Mouse (Mus musculus) hematopoietic stem cell, adult 5-6 weeks (primary cell): ENCODE data around the gene Slc25a23. TPM values are rescaled to one million over a fixed set of nuclear protein-coding genes. Genes with fewer than 3 reads are reported as not detected.

Source experiments
- ATAC-seq, 2 experiments: fragments of 125-278 bp in 1 of 2; replicated peaks in 1 of 2; 2 replicates each; pipeline ENCODE4 v1.8.0; 2016 to 2017; ENCODE audit warnings: inconsistent platforms in 2 of 2, mild to moderate bottlenecking in 2 of 2, moderate number of reproducible peaks in 2 of 2, low read depth in 1 of 2, moderate TSS enrichment in 1 of 2; ENCODE audit not compliant: low FRiP score in 2 of 2, poor library complexity in 2 of 2, severe bottlenecking in 2 of 2, insufficient read depth in 1 of 2, low TSS enrichment in 1 of 2
- total RNA-seq: library from RNA; stranded (forward); fragments of 172-1452, 232-1000 nt; gene quantifications from 2 replicates; pipeline ENCODE4 v1.2.3, GENCODE M21; 2017

Slc25a23 gene
- total RNA-seq, 1 experiment from 2014 or later, result 5.1 TPM

DNA sequence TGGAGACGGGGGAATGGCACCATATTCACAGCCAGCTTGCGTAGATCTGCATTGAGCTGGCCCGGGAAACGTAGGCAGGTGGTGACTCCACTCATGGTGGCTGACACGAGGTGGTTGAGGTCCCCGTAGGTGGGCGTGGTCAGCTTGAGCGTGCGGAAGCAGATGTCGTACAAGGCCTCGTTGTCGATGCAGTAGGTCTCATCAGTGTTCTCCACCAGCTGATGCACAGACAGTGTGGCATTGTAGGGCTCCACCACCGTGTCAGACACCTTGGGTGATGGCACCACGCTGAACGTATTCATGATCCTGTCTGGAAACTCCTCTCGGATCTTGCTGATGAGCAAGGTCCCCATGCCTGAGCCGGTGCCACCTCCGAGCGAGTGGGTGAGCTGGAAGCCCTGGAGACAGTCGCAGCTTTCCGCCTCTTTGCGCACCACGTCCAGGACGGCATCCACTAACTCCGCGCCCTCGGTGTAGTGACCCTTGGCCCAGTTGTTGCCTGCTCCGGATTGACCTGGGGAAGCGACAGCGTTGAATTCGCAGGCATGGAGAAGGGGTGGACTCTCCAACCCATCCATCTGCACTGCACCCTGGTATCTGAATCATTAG is 21.7 kb upstream of the Slc25a23 start:
- no peak for ATAC-seq

DNA sequence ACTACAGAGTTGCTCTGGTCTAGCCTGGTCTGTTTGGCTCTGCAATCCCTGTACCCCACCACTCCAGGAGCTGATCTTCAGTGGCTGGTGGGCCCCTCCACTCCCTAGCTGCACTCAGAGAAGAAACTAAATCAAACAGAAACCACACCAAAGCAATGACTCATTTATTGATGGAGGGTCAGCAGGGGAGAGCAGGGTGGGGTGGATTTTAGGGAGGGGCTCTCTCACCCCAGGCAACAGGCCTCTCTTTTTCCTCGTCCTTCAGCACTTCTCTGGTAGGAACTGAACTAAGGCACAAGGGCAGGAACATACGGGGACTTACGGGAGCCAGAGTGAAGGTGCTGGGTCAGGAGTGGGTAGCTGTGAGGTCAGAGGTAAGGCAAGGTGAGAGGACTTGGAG is 20.3 kb upstream of the Slc25a23 start:
- ATAC-seq, result no peak

DNA sequence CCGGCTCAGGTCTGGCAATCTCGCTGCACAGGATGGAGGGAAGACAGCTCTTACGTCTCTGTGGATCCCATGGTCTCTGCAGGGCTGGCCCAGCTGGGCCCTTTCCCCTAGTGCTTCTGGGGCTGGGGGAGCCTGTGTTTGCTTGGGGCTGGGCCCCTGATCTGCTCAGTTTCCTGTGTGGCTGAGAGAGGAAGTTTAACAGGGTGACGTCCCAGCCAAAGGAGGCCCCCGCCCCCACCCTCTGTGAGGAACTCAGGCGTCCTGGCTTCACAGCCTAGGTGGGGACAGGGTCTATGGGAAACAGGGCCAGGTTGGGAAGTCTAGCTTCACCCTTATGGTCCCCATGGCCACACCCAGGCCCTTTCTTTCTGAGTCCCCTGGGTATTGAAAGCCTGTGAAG is 18.7 kb upstream of the Slc25a23 start, which contains the start of gene Dennd1c:
Dennd1c (minus strand) TSS at position 179 of the 400 bp plus-strand sequence.
- peak; percentile 94 to 97 for ATAC-seq

DNA sequence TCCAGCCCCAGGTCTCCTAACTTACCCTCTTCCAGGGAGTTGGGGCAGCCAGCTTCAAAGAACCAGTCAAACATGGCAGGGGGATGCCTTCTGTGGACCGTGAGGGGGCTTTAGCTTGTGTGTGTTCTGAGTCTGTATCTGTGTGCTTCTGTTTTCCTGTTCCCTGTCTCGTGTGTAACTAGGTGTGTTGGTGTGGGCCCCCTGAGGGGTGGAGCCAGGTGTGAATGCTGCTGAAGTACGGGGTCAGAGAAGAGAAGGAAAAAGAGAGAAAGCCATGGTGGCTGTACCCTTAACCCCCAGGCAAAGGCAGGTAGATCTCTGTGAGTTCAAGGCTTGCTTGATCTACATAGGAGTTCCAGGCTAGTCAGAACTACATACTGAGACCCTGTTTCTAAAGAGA is 17.3 kb upstream of the Slc25a23 start:
- ATAC-seq, result no peak

DNA sequence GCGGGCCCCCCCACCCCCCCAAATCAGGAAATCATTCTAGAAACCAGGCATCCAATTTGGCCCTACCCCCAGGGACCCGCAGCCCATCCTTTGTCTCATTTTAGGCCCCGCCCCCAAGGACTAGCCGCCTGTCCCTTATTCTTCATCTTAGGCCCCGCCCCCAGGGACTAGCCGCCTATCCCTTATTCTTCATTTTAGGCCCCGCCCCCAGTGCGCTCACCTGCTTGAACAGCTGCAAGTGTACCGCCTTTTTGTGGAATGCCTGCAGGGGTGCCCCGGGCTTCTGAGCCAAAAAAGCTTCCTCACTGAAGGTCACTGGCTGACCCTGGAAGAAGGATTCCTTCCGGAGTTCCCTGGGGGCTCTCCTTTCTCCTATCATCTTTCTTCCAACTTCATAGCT is 11.0 kb upstream of the Slc25a23 start:
- no peak for ATAC-seq

DNA sequence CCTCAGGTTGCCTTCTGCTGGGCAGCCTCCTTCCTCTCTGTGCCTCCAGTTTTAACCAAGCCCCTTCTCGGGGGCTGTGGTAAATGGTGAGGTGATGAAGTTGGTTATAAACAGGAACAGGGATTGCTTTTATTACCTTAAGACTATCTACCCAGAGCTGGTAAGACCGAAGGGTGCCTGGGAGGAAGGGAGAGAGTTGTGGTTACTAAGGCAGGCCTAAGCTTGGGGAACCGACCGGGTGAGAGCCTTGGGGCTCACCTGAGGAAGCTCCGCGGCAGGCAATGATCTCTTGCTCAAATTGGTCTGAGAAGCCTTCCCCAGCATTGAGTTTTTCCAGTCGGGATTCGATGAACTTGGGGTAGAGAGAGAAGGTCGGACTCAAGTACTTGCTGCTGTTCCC is 10.6 kb upstream of the Slc25a23 start:
- no peak for ATAC-seq

DNA sequence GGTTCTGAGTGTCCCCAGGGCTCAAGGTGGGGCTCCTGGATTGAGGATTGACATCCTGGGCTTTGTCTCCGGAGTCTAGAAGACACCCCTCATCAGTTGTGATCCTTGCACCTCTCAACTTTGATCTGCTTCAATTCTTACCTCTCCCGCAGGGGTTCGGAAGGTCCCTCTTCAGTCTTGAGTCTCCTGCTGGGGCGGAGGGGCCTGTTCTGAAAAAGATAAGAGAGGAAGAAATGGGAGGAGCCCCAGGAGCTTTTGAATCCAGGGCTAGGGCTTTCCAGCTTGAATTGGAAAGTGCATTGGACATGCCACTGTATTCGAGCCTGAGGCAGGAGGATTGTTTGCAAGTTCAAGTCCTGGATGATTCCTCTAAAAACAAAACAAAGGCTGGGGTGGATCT is 7.2 kb upstream of the Slc25a23 start:
- ATAC-seq, result no peak

DNA sequence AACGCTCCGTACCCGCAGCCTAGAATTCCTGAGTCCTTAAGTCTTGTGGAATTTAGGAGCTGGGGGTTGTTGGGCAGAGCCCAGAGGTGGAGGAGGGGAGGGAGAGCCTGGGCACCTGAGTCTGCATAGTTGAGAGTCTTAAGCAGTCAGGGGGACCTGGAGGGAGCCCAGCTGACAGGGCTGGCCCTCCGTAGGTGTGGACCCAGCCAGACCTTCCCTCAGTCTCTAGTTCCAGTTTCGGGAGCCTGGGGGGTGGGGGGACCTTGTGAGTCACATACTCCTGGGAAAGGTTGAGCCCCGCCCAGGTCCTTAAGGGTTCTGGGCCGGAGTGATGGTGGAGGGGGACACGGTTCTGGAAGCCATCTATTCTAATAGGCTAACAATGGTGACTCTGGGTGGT is 3.4 kb upstream of the Slc25a23 start:
- ATAC-seq, result no peak

DNA sequence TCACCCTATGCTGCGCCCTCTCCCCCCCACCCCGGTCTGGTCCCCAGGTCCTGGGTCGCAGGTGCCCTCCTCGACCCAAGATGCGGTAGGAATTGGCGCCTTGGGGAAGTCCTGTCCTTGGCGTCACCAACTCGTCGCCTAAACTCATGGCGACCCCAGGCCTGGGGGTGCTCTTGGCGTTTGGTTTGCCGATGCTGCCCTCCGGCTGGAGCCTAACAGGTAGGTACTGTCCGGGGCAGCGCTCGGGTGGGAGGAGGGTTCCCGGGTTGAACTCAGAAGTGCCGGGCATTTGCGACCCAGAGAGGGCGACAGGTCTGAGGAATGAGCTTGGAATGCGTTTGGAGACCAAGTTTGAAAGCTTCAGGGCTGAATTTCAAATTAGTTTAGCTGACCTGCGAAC is 2.9 kb upstream of the Slc25a23 start:
- no peak for ATAC-seq

DNA sequence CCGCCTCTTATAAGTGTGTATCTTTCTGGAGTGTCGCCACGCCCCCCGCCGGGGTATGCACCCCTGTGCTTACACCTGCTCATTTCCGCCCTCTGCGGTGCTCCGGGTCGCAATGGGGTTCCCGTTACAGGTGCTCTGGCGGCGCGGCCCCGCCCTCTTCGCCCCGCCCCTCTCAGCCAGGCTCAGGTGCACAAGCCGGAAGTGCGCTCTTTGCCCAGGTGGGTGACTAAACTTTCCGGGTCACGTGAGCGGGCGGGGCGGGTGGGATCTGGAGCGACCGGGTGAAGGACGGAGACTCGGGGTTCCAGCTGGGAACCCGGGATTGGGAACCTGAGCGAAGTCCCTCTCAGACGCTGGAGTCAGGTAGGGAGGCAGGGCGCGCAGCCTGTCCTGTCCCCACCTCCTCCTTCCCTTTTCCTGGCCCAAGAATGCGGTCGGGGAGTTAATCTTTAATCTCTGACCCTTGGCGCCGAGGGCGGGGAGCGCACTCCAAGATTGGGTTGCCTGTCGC is 2.4 kb upstream of the Slc25a23 start:
- ATAC-seq, result no peak

DNA sequence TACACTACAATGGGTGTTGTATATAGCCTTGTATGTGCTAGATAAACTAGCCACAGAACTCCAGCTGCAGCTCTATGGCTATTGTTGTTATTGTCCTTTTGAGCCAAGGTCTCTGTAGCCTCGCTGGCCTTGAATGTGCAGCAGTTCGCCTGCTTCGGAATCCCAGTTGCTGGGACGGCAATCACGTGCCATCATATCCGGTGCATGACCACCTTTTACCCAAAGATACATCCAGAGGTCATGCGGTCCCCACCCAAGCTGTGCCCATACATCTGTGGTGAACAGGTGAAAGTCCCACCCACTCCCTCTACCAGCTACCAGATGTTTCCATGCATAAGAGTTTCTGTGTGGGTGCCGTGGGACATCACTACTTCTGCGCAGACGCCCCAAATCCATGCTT is 1.4 kb upstream of the Slc25a23 start:
- no peak for ATAC-seq

DNA sequence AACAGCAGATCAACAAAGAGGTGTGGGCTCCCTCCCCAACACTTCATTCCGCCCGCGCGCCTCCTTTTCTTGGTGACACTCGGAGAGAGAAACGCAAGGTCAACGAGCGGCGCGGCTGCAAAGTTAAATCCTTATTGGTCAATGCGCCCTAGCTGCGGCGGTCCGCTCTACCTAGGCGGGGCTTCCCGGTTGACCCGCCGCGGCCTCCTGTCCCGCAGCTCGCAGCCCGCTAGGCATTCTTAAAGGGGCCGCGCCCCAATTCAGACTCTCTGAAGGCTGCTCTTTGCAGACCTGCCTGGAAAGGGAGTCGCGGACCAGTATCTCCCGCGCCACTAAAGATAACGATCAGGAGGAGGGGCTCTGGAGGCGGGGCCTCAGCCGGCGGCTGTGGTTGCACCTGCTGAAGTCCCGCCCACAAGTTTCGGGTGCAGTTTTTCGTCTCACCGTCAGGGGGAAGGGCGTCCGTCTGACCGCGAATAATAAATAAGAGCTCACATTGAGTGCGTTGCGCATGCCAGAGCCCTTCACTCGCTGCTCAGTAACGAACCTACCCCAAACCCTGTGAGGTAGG is 653 bp upstream of the Slc25a23 start:
- peak; percentile 83 to 87 for ATAC-seq

DNA sequence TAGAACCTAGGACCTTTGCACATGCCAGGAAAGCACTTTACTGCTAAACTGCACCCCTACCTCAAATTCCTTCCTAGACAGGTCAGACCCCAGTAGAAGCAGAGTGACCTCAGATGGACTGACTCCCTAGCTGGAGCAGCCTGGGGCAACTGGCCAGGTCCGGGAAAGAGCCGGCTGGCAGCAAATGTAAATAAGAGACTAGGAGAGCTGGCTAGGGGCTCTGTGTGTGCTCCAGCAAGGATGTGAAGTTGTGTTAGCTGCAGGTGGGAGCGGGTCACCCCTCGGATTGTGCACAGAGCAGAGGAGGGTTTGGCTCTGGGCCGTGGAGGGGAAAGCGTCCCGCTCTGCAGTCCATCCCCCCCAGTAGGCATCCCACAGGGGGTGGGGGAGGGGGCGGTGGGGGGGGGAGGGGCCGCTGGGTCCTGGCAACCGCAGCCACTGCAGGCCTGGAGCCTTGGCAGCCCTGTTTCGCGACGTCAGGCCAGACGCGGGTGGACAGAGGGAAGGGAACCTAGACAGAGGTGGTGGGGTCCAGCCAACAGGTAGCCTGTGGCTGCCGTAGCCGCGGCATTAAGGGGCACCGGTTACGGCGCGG is 675 bp downstream of the Slc25a23 start, which contains the start of gene Crb3:
Crb3 (plus strand) TSS at position 215 of the 595 bp plus-strand sequence.
- ATAC-seq, result no peak

DNA sequence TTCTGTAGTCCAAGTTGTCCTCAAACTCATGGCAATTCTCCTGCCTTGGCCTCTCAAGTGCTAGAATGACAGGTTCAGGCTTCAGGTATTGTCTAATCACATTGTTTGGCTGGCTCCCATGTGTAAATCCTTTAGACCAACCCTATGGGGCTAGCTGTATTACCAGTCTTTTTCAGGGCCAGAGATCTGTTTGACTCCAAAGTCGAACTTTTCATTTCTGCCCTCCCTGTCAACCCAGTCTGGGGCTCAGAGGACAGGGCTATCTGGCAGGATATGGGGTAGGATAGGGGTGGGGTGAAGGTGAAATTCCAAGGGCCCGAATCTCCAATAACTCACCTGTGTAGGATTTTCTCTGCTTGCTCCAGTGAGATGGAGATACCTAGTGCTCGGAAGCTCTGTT is 3.4 kb downstream of the Slc25a23 start:
- no peak for ATAC-seq

DNA sequence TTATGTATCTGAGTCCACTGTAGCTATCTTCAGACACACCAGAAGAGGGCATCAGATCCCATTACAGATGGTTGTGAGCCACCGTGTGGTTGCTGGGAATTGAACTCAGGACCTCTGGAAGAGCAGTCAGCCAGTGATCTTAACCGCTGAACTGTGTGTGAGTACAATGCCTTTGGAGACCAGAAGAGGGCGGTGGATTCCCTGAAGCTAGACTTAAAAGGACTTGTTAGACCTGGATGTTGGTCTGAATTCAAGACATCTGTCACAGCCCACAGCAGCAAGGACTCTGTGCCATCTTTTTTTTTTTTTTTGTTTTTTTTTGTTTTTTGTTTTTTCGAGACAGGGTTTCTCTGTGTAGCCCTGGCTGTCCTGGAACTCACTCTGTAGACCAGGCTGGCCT is 8.0 kb downstream of the Slc25a23 start:
- ATAC-seq, result peak in 1 of 2 experiments; percentile 63; a peak in 2 of 4 replicates

DNA sequence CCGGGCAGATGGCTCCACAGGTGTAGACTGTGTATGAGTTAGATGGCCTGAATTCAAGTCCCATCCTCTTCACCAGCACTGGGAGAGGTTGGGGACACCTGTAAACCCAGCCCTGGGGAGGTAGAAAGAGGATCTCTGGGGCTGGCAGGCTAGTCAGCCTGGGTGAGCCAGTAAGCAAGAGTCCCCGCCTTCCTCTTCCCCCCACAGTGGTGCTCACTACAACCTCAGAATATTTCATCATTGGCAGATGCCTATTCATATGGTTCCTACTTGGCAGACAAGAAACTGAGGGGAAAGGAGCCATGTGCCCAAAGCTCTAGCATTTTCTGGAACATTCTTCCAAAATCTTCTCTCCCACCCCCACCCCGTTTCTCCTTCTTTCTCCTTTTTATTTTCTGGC is 10.8 kb downstream of the Slc25a23 start:
- ATAC-seq, result no peak; a peak in 2 of 4 replicates

DNA sequence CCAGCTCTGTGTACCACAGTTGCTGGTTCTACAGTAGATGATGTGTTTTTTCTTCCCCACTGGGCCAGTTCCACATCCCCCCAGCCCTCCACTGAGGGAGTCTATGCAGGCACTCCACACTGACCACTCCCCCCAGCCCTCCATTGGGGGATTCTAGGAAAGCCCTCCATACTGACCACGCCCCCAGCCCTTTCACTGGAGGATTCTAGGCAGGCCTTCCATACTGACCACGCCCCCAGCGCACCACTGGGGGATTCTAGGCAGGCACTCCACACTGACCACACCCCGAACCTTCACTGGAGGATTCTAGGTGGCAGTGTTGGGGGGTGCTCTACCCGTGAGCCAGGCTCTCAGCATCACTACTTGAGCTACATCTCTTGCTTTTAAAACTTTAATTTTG is 12.3 kb downstream of the Slc25a23 start:
- no peak for ATAC-seq

DNA sequence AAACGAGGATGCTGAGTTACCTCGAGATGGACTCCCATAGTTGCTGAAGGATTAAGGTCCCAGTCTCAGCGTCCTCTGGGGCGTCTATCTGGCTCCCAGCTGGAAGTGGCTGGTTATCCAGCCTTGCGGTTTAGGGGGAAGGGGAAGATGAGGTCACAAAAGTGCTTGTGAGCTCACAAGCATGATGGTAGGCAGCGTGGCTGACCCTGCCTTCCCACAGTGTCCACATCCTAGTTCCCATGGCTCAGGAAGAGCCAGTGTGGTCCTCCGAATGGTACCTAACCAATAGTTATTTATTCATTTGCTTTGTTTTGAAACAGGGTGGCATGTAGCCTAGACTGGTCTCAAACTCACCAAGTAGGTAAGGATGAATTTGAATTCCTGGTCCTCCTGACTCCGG is 18.1 kb downstream of the Slc25a23 start, which contains the start of gene Slc25a41:
Slc25a41 (minus strand) TSS at position 101 of the 400 bp plus-strand sequence.
- no peak for ATAC-seq
